Mouse (Mus musculus): ENCODE data around the gene Tmcc3. TPM values are rescaled to one million over a fixed set of nuclear protein-coding genes. Genes with fewer than 3 reads are reported as not detected.

The Tmcc3 gene
- total RNA-seq, 2 experiments from 2014 or later: 2.1 to 2.9 TPM

DNA sequence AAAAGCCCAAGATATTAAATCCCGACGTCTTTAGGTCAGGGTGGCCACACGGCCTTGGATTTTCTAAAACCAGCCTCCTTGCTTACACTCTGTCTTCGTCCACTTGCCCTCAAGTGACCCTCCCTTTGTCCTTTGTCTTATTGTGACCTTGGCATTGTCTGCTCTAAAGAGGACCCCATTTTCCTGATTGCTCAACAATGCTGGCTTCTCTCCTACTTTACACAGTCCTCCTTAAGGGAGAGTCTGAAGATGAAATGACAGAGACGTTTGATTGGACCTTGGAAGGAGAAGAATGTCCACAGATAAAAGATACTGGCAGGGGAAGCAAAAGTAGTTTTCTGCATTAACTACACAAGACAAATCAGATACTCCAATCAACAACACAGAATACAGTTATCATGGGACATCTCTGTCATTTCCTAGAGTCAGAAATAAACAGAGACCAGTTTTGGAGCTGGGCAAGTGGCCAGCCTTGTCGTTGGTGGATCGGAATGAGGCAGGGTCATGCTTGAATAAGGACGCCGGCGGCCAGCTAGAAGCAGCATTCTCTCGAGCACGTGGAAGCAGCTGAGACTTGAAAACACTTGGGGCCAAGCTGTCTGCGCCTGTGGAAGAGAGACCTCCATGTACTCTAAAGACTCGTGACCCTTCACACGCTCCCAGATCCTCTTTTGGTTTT lies 150.8 kb downstream of the Tmcc3 start:
- ATAC-seq (ENCODE audit: poor library complexity, severe bottlenecking): no peak

DNA sequence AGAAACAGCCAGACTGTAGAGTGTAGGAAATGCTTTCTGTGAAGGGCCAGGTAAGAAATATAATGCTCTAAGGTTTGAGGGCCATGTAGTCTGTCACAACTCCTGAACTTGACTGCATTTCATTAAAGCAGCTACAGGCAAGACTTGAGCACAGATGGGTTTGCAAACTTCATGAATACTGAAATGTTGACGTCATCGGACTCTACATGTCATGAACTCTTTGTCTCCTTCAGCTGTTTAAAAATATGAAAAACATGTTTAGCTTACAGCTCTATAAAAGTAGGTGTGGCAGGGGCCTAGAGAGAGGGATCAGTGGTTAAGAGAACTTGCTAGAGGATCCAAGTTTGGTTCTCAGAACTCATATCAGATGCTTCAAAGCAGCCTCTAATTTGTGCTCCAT lies 151.7 kb downstream of the Tmcc3 start:
- no peak for ATAC-seq (ENCODE audit: poor library complexity, severe bottlenecking)

- no peak for ATAC-seq (ENCODE audit: poor library complexity, severe bottlenecking)
Observed at GRCm38 (mm10) chr10:94465646-94466045, 153.9 kb downstream of the Tmcc3 start.

- ATAC-seq (ENCODE audit: poor library complexity, severe bottlenecking): no peak
Observed at GRCm38 (mm10) chr10:94466313-94466712, 154.6 kb downstream of the Tmcc3 start.

DNA sequence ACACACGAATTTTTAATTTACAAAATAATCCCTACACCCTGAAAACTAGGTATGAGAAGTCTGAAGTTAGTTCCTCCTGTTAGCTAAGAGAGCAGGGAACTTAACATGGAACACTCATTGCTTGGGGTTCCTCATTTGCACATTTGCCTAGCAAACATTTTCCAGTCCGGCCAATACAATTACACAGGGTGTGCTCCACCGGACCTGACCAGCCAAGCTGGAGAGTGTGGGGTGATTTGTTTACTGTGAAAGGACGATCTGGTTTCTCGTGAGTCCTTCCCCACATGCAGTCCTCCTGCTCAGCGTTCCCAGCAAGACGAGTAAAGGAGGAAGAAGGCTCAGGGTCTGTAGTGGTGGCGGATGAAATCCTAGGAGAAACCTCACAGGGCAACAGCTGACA lies 159.7 kb downstream of the Tmcc3 start:
- ATAC-seq (ENCODE audit: poor library complexity, severe bottlenecking): peak; percentile 35; the same call in 1 of the 2 replicates

GRCm38 (mm10) chr10:94473501-94473900 lies 161.8 kb downstream of the Tmcc3 start:
- no peak for ATAC-seq (ENCODE audit: poor library complexity, severe bottlenecking)

GRCm38 (mm10) chr10:94474185-94474584 lies 162.4 kb downstream of the Tmcc3 start:
- ATAC-seq (ENCODE audit: poor library complexity, severe bottlenecking): peak; percentile 72

- no peak for ATAC-seq (ENCODE audit: poor library complexity, severe bottlenecking)
Observed at GRCm38 (mm10) chr10:94477366-94478225, 165.8 kb downstream of the Tmcc3 start.

GRCm38 (mm10) chr10:94479646-94480045 lies 167.9 kb downstream of the Tmcc3 start:
- no peak for ATAC-seq (ENCODE audit: poor library complexity, severe bottlenecking)

- no peak for ATAC-seq (ENCODE audit: poor library complexity, severe bottlenecking)
Observed at GRCm38 (mm10) chr10:94480380-94481101, 168.8 kb downstream of the Tmcc3 start.

GRCm38 (mm10) chr10:94481613-94482012 lies 169.9 kb downstream of the Tmcc3 start:
- ATAC-seq (ENCODE audit: poor library complexity, severe bottlenecking): no peak

GRCm38 (mm10) chr10:94486179-94486578 lies 174.4 kb downstream of the Tmcc3 start:
- no peak for ATAC-seq (ENCODE audit: poor library complexity, severe bottlenecking)

- no peak for ATAC-seq (ENCODE audit: poor library complexity, severe bottlenecking)
Observed at GRCm38 (mm10) chr10:94489509-94489908, 177.8 kb downstream of the Tmcc3 start.

GRCm38 (mm10) chr10:94491006-94491405 lies 179.3 kb downstream of the Tmcc3 start:
- no peak for ATAC-seq (ENCODE audit: poor library complexity, severe bottlenecking)

GRCm38 (mm10) chr10:94494403-94494846 lies 182.7 kb downstream of the Tmcc3 start:
- no peak for ATAC-seq (ENCODE audit: poor library complexity, severe bottlenecking)

- ATAC-seq (ENCODE audit: poor library complexity, severe bottlenecking): no peak
Observed at GRCm38 (mm10) chr10:94495496-94496235, 183.9 kb downstream of the Tmcc3 start.

GRCm38 (mm10) chr10:94496826-94497440 lies 185.2 kb downstream of the Tmcc3 start:
- ATAC-seq (ENCODE audit: poor library complexity, severe bottlenecking): no peak

- ATAC-seq (ENCODE audit: poor library complexity, severe bottlenecking): no peak
Observed at GRCm38 (mm10) chr10:94500210-94500876, 188.6 kb downstream of the Tmcc3 start.

GRCm38 (mm10) chr10:94500877-94501273 lies 189.1 kb downstream of the Tmcc3 start:
- no peak for ATAC-seq (ENCODE audit: poor library complexity, severe bottlenecking)

DNA sequence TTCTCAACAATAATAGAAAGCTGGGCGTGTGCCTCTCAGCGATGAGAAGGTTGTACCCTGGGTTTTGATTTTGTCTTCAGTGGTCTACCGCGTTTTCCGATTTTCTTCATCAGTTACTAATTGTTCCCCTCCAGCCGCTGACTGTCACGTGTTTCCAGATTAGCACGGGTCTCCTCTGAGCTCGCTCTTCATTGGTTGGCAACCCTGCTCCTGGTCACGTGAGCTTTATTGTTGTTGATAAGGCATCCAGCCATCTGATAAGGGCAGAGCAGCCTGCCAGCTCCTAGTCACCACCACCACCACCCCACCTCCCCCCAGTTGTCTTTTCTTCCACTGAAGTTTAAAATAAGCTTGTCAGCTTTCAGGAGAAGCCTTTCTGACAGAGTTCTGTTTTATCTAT lies 190.0 kb downstream of the Tmcc3 start:
- ATAC-seq (ENCODE audit: poor library complexity, severe bottlenecking): no peak

Data from megakaryocyte, adult 5-6 weeks (primary cell).